Mouse (Mus musculus) urinary bladder, postnatal 10 days (tissue): ENCODE measurements around the gene Nav2.

ENCODE experiments used
- DNase-seq: peaks from one replicate; pipeline ENCODE4 v3.0.0; 2022; ENCODE audit warnings: low spot score

Nav2 gene

DNA sequence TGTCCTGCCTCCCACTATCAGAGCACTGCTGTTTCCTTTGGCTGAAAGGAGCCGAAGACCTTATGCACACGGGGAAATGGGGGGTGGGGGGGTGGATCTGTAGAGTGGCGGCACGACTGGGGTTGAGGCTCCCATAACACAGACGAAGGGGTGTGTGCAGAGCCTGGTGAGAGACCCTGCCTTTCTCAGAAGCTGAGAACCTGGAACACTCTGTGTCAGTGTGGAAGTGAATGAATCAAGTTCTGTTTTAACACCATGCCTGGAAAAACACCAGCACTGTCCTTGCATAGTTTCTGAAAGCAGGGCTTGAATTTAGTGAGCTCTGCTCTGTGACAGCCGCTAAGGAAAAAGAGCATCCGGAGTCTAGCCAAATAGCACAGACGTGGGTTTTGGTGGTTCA, 379.7 kb downstream of the Nav2 start:
- DNase-seq, result no peak

- DNase-seq, result no peak
These were observed 381.8 kb downstream of the Nav2 start for GRCm38 (mm10) chr7:49290308-49290707.

DNA sequence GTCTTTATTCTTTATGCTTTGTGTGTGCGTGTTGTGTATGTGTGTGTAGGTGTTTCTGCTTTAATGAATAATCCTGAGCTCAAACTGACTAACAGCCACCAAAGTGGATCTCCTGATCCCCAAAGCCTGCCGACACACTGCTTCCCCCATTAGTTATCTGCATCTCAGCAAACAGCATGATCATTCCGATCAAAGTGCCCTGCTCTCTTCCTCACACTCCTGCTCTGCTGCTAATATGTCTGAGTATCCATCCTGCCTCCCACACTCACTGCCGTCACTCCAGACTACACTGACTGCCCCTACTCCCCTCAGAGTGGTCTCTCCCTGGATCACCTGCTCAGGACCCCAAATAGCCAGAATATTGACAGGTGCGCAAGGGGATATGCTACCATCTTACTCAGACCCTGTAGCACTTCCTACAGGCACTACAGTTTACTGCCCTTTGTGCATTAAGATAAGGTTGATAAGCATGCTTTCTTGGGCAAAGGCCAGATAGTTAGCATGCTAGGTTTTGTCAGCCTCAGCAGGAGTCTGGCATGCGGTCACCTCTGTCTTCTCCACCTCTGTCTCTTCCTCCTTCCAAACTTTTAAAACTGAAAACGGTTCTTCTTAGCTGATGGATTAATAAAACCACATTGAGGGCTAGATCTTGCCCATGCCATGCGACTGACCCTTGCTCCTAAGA, 382.8 kb downstream of the Nav2 start:
- no peak for DNase-seq

DNA sequence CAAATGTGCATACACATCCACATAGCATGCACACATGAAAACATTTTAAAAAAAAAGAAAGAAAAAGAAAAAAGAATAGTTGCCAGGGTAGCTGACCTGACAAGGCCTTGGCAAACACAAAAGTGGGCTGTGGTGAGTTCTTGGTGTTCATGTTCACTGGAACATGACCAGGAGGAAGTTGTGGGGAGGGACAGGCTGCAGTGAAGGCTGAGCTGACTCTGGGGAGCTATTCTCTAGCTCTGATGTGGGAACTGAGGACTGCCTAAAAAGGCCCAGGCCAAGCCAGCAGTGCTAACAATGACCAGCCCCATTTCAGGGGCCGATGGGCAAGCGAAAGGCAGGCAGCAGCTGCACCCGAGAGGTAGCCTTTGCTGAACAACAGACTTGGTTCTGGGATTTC, 388.6 kb downstream of the Nav2 start:
- DNase-seq, result no peak

- DNase-seq, result no peak
These were observed 389.9 kb downstream of the Nav2 start for GRCm38 (mm10) chr7:49298431-49298839.

DNA sequence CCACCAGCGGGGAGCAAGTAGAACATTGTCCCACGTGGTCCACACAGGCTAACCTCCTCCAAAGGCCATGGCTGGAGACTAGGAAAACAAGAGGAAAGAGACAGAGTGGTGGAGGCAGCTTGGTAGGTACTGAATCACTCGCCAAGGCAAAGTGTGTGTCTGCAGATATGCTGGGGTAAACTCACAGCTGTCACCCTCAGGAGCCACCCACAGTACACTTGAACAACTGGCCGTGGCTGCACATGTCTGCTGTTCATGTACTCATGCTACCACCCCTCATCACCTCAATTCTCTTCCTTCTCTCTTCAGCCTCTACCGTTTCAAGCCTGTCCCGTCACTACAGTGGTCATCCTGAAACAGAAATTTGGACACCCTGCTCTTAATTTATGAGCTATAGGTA, 393.0 kb downstream of the Nav2 start:
- DNase-seq, result no peak

GRCm38 (mm10) chr7:49303600-49304411, 395.3 kb downstream of the Nav2 start:
- DNase-seq, result no peak

DNA sequence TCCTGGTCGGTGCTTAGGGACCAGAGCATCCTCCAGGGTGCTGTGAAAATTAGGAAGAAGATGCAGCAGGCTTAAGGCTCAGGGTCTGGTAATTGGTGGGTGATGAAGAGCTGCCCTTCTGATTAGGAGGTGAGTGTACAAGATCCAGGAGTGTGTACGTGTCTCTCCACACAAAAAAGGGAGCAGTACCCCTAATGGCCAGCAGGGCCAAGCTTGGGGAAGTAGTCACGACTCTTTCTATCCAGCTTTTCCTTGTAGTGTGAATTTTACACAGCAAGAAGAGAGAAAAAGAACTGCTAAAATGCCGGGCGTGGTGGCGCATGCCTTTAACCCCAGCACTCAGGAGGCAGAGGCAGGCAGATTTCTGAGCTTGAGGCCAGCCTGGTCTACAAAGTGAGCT, 399.2 kb downstream of the Nav2 start:
- no peak for DNase-seq

- DNase-seq, result no peak
These were observed 401.2 kb downstream of the Nav2 start for GRCm38 (mm10) chr7:49309746-49310145.

GRCm38 (mm10) chr7:49313945-49314344, 405.4 kb downstream of the Nav2 start:
- DNase-seq, result no peak

- no peak for DNase-seq
These were observed 406.5 kb downstream of the Nav2 start for GRCm38 (mm10) chr7:49315033-49315432.

DNA sequence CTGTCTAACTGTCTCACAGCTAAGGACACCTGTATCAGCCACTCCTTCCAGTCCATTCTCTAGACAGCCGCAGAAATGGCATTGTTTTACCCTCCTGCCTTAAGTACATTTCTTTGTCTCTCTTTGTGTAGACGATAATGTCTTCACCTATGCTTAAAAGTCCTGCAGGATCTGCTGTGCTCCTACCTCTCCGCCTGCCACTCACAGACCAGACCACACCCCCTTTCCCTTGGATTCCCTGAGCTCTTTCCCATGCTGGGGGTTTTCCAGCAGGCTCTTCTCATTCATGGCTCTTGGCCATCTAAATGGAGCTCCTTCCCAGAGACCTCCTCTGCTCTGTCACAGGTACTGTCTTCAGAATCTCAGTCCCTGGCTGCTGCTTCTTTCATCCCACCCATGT, 408.1 kb downstream of the Nav2 start:
- no peak for DNase-seq

DNA sequence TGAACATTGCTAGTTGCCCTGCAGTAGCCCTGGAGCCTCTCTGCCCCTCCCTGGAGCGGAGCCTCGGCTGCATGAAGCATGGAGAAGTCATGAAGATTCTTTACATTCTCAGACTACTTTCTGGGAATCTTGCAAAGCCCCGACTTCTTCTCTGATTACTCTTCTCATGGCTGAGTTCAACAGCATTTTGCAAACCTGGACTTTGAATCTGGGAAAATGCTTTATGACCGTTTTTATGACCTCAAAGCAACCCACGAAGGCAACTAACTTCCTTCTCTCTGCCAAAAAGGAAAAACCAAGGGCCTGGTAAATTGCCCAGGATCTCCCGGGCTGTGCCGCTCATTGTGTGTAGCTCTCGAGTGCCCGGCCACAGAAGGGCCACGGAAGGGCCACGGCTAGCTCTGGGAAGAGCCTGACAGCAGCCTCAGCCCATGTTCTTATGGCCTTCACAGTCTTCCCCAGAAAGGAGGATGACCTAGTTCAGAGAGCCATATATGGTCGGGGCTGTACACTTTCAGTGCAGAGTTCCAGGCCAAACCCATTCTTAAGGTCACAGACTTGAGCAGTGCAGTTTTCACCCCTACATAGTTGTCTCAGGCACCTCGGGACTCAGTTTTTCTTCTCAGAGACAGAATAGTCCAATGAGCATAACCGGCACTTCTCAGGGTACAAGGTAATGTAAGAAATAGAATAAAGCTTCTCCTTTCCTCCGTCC, 409.8 kb downstream of the Nav2 start:
- no peak for DNase-seq

DNA sequence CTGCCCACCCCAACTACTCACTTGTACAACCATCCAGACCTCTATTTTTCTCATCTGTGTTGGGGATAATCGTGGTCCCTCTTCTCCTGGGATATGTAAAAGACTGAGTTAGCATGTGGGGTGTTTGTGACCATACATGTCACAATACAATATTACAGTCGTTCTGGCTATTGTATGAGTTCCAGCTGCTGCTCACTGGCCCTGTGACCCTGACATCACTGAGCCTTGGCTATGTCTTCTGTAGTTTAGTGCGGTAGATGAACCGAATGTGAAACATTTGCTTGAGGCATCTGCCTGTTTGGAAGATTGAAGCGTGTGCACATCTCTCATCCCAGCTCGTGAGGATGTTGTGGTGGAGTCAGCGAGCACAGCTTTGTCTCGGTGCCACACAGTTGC, 410.4 kb downstream of the Nav2 start:
- DNase-seq, result no peak

- DNase-seq, result no peak
These were observed 411.5 kb downstream of the Nav2 start for GRCm38 (mm10) chr7:49319981-49320380.

DNA sequence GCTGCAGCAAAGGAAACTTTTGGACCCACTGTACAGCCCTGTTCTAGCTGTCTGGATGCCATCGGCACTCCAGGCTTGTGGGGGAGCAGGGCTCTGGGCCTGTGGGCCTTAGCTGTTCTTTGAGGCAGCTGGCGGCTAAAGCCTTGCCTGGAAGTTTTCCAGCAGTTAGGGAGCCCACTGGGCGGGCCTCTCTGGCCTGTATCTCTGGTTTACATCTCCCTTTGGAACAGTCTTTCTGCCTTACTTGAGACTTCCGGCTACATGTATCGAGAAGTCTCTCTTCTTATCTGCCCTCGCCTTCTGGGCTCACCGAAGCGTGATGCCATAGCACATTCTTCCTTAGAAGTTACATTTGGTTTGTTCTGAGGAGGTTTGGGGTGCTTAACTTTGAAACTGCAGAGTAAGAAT, 412.6 kb downstream of the Nav2 start:
- no peak for DNase-seq

DNA sequence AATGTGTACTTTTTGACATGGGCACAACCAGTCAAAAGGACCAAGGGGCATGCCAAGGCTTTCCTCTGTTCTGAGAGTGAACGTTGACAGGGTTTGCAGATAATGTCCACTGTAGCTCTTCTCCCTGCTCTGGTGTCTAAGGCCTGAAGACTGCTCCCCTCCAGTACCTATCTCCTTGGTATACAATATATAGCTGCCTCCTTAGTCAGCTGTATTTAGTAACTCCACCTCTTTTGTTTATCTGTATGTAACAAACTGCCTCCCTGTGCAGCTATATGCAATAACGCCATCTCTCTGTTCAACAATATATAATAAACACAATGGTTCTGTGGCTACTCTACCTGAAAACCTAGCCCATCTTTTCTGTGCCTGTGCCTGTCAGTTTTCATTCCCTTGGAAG, 413.7 kb downstream of the Nav2 start:
- no peak for DNase-seq

DNA sequence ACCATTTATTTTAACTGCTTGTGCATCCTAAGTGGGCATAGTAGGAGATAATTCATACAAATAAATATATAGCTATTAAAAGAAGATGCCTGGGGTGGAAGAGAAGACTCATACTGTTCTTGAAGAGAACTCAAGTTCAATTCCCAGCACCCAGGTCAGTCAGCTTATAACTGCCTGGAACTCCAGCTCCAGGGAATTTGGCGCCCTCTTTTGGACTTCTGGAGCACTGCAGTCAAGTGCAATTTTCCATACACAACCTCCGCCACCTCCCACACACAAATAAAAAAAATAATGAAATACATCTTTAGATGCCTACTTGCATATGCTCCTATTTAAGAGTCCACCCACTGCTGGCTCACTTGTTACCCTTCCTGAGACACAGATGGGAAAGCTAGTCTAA, 416.1 kb downstream of the Nav2 start:
- no peak for DNase-seq

- DNase-seq, result no peak
These were observed 417.7 kb downstream of the Nav2 start for GRCm38 (mm10) chr7:49326136-49326722.

- DNase-seq, result no peak
These were observed 418.6 kb downstream of the Nav2 start for GRCm38 (mm10) chr7:49326967-49327742.

DNA sequence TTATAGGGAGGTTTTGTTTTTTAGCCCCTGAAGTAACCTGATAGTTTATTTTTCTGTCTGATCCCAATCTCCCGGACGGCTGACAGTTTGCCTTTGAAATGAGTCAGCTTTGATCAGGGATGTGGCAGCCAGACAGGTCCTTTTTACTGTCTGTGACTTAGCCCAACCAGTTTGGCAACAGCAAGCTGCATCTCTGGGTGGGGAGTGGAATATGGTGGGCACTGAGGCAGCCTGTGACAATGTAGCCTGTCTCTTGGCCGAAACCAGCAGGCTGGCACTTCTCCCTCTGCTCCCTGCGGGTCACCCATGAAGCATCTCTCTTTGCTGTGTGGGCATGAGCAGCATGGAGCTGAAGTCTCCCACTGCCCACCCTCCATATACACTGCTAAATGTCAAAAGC, 421.7 kb downstream of the Nav2 start:
- no peak for DNase-seq

GRCm38 (mm10) chr7:49331939-49332338, 423.4 kb downstream of the Nav2 start:
- DNase-seq, result no peak
